Mouse (Mus musculus): Measurements from ENCODE around the gene Duox1. TPM values are rescaled to one million over a fixed set of nuclear protein-coding genes. Genes with fewer than 3 reads are reported as not detected.

Gene Duox1
- polyA plus RNA-seq, 1 experiment, result not detected

GRCm38 (mm10) chr2:122309647-122310046, 5.8 kb upstream of the Duox1 start:
- no peak for DNase-seq (ENCODE audit: low read depth in 1 of 2, low spot score in 2 of 2)
- TF ChIP-seq CTCF (IDR thresholded peaks at IDR 0.05; ENCODE audit: extremely low read depth, insufficient read depth, insufficient read length, insufficient replicate concordance), result no peak
- no peak for TF ChIP-seq POLR2A (IDR thresholded peaks at IDR 0.05; ENCODE audit: low read depth, low read length)
- Histone ChIP-seq H3K27me3 (ENCODE audit: control insufficient read depth, insufficient read depth, low read length) (peaks cover 6% of the 10 kb centered on the region), H3K4me3 (ENCODE audit: extremely low read depth, insufficient read depth, insufficient read length) (no peak overlapping the region), H3K27ac (ENCODE audit: insufficient read depth, low read length) (no peak overlapping the region), H3K4me1 (ENCODE audit: control insufficient read depth, insufficient read depth, insufficient read length) (peaks cover 3% of the 10 kb centered on the region; the same call in 1 of the 2 replicates), H3K36me3 (ENCODE audit: control insufficient read depth, insufficient read depth, low read length) (no peaks in the 10 kb centered on the region)
- WGBS, result 38% methylated on average over 3 of the region's 3 CpGs

GRCm38 (mm10) chr2:122311561-122311960, 3.9 kb upstream of the Duox1 start:
- H3K36me3 ChIP-seq (ENCODE audit: control insufficient read depth, insufficient read depth, low read length), result no peaks in the 10 kb centered on the region
- TF ChIP-seq CTCF (IDR thresholded peaks at IDR 0.05; ENCODE audit: extremely low read depth, insufficient read depth, insufficient read length, insufficient replicate concordance), result no peak
- TF ChIP-seq POLR2A (IDR thresholded peaks at IDR 0.05; ENCODE audit: low read depth, low read length), result no peak
- DNase-seq (ENCODE audit: low read depth in 1 of 2, low spot score in 2 of 2), result no peak
- H3K27ac ChIP-seq (ENCODE audit: insufficient read depth, low read length), result no peak overlapping the region
- H3K4me3 ChIP-seq (ENCODE audit: extremely low read depth, insufficient read depth, insufficient read length), result no peak overlapping the region
- H3K4me1 ChIP-seq (ENCODE audit: control insufficient read depth, insufficient read depth, insufficient read length), result peaks cover 3% of the 10 kb centered on the region; the same call in 1 of the 2 replicates
- WGBS, result 81% methylated on average over 2 of the region's 2 CpGs
- peaks cover 6% of the 10 kb centered on the region for H3K27me3 ChIP-seq (ENCODE audit: control insufficient read depth, insufficient read depth, low read length)

DNA sequence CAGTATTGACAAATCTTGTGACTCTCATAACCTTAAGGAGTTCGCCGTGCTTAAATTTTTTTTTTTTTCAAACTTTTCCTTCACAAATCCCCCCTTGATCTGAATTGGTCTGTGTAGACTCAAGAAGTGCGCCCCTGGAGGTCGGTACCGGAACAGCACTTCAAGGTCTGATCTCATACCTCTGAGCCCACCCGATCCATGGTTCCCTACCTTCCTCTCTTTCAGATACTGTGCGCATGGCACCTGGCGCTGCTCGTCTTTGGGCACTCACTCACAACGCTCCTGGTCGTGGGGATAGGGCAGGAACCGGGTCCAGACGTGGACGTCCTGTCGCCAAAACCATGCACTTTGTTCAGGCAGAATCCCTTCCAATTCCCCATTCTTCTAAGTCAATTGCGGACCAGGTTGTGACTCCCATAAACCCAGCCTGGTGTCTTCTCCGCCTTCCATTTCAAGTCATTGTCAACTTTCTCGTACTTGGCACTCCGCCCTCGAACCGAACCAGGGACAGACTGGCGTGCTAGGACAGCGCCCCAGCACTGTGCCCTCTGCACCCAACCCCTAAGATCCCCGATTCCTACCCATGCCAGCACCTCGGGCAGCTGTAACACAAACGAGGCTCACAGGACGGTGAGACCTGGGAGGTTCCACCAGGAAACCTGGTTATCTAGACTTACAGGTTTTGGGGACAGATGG, 2.6 kb upstream of the Duox1 start:
- DNase-seq (ENCODE audit: low read depth in 1 of 2, low spot score in 2 of 2), result peak; percentile 26 to 54

GRCm38 (mm10) chr2:122313536-122313935, 1.9 kb upstream of the Duox1 start, which contains the start of gene Duoxa1:
Duoxa1 (minus strand) TSS chr2:122313730.
- no peak within 1 kb of the TSS for H3K4me3 ChIP-seq (ENCODE audit: extremely low read depth, insufficient read depth, insufficient read length)

More for the DNA sequence above, 2.6 kb upstream of the Duox1 start:
- Histone ChIP-seq H3K27ac (ENCODE audit: insufficient read depth, low read length) (no peak overlapping the region), H3K4me1 (ENCODE audit: control insufficient read depth, insufficient read depth, insufficient read length) (peaks cover 3% of the 10 kb centered on the region; the same call in 1 of the 2 replicates), H3K27me3 (ENCODE audit: control insufficient read depth, insufficient read depth, low read length) (peaks cover 6% of the 10 kb centered on the region), H3K36me3 (ENCODE audit: control insufficient read depth, insufficient read depth, low read length) (no peaks in the 10 kb centered on the region), H3K4me3 (ENCODE audit: extremely low read depth, insufficient read depth, insufficient read length) (no peak overlapping the region)
- no peak for TF ChIP-seq POLR2A (IDR thresholded peaks at IDR 0.05; ENCODE audit: low read depth, low read length)
- TF ChIP-seq CTCF (IDR thresholded peaks at IDR 0.05; ENCODE audit: extremely low read depth, insufficient read depth, insufficient read length, insufficient replicate concordance), result peak; percentile 72; the same call in 1 of the 2 replicates
- 7% methylated on average over 27 of the region's 27 CpGs for WGBS

GRCm38 (mm10) chr2:122317384-122317783, 1.9 kb downstream of the Duox1 start:
- peaks cover 3% of the 10 kb centered on the region; the same call in 1 of the 2 replicates for H3K4me1 ChIP-seq (ENCODE audit: control insufficient read depth, insufficient read depth, insufficient read length)
- no peak for DNase-seq (ENCODE audit: low read depth in 1 of 2, low spot score in 2 of 2)
- 78% methylated on average over 4 of the region's 4 CpGs for WGBS
- peaks cover 6% of the 10 kb centered on the region for H3K27me3 ChIP-seq (ENCODE audit: control insufficient read depth, insufficient read depth, low read length)
- no peak for TF ChIP-seq POLR2A (IDR thresholded peaks at IDR 0.05; ENCODE audit: low read depth, low read length)
- TF ChIP-seq CTCF (IDR thresholded peaks at IDR 0.05; ENCODE audit: extremely low read depth, insufficient read depth, insufficient read length, insufficient replicate concordance), result no peak
- H3K4me3 ChIP-seq (ENCODE audit: extremely low read depth, insufficient read depth, insufficient read length), result no peak overlapping the region
- no peaks in the 10 kb centered on the region for H3K36me3 ChIP-seq (ENCODE audit: control insufficient read depth, insufficient read depth, low read length)
- no peak overlapping the region for H3K27ac ChIP-seq (ENCODE audit: insufficient read depth, low read length)

More at GRCm38 (mm10) chr2:122313536-122313935, 1.9 kb upstream of the Duox1 start, which contains the start of gene Duoxa1:
- no peak within 1 kb of the TSS for H3K27ac ChIP-seq (ENCODE audit: insufficient read depth, low read length)
- H3K4me1 ChIP-seq (ENCODE audit: control insufficient read depth, insufficient read depth, insufficient read length), result peaks cover 3% of the 10 kb centered on the region; the same call in 1 of the 2 replicates
- DNase-seq (ENCODE audit: low read depth in 1 of 2, low spot score in 2 of 2), result no peak
- no peaks in the 10 kb centered on the region for H3K36me3 ChIP-seq (ENCODE audit: control insufficient read depth, insufficient read depth, low read length)
- no peak for TF ChIP-seq CTCF (IDR thresholded peaks at IDR 0.05; ENCODE audit: extremely low read depth, insufficient read depth, insufficient read length, insufficient replicate concordance)
- no peak for TF ChIP-seq POLR2A (IDR thresholded peaks at IDR 0.05; ENCODE audit: low read depth, low read length)
- WGBS, result 10% methylated on average over 24 of the region's 24 CpGs
- peaks cover 6% of the 10 kb centered on the region for H3K27me3 ChIP-seq (ENCODE audit: control insufficient read depth, insufficient read depth, low read length)

DNA sequence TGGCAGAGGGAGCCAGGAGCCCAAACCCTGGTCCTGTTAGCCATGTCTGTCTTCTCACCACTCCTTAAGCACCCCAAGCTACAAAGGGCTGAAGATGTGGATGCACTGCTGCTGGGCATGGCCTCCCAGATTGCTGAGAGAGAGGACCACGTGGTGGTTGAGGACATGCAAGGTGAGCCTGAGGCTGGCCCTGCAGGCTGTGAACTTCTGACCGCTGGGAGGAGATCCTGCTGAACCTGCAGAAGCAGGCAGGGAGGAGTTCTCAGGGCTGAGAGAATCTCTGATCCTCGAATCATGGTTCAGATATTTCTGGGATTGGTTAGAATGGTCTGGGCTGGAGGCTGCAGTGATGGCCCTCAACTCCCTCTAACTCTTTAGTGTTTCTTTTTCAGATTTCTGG, 8.5 kb downstream of the Duox1 start:
- Histone ChIP-seq H3K36me3 (ENCODE audit: control insufficient read depth, insufficient read depth, low read length) (no peaks in the 10 kb centered on the region), H3K27me3 (ENCODE audit: control insufficient read depth, insufficient read depth, low read length) (no peaks in the 10 kb centered on the region), H3K4me1 (ENCODE audit: control insufficient read depth, insufficient read depth, insufficient read length) (no peaks in the 10 kb centered on the region), H3K27ac (ENCODE audit: insufficient read depth, low read length) (no peak overlapping the region), H3K4me3 (ENCODE audit: extremely low read depth, insufficient read depth, insufficient read length) (no peak overlapping the region)
- DNase-seq (ENCODE audit: low read depth in 1 of 2, low spot score in 2 of 2), result no peak
- no peak for TF ChIP-seq CTCF (IDR thresholded peaks at IDR 0.05; ENCODE audit: extremely low read depth, insufficient read depth, insufficient read length, insufficient replicate concordance)
- no peak for TF ChIP-seq POLR2A (IDR thresholded peaks at IDR 0.05; ENCODE audit: low read depth, low read length)
- WGBS, result 77% methylated on average over 3 of the region's 3 CpGs

DNA sequence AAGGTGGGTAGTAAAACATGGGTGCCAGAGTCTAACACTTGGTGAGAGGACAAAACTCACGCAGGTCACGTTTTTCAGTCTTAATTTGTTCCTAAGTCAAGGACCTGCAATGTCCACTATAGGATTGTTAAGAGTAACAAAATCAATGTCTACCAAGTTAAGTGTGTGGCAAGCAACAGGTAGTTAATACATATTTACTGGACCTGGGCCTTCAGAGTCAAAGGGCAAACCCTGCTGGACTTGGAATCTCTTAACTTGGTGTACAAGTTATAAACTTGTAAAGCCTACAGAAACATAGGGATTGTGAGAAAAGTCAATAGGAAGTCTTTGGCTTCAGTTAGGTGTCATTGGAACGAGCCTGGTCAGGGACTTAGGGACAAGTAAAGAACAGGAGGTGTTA, 9.1 kb downstream of the Duox1 start:
- no peaks in the 10 kb centered on the region for H3K27me3 ChIP-seq (ENCODE audit: control insufficient read depth, insufficient read depth, low read length)
- H3K4me3 ChIP-seq (ENCODE audit: extremely low read depth, insufficient read depth, insufficient read length), result no peak overlapping the region
- no peak overlapping the region for H3K27ac ChIP-seq (ENCODE audit: insufficient read depth, low read length)
- no peak for DNase-seq (ENCODE audit: low read depth in 1 of 2, low spot score in 2 of 2)
- H3K36me3 ChIP-seq (ENCODE audit: control insufficient read depth, insufficient read depth, low read length), result no peaks in the 10 kb centered on the region
- no peak for TF ChIP-seq POLR2A (IDR thresholded peaks at IDR 0.05; ENCODE audit: low read depth, low read length)
- TF ChIP-seq CTCF (IDR thresholded peaks at IDR 0.05; ENCODE audit: extremely low read depth, insufficient read depth, insufficient read length, insufficient replicate concordance), result no peak
- 82% methylated on average over 3 of the region's 3 CpGs for WGBS
- H3K4me1 ChIP-seq (ENCODE audit: control insufficient read depth, insufficient read depth, insufficient read length), result no peaks in the 10 kb centered on the region
